Mouse (Mus musculus): ENCODE results near the gene Smg5. TPM values are rescaled to one million over a fixed set of nuclear protein-coding genes. Genes with fewer than 3 reads are reported as not detected.
A peak's percentile ranks its signal among the peaks of the same experiment; 100 is the strongest.

Gene Smg5
- total RNA-seq, 2 experiments from 2014 or later, result 78.3 to 79.5 TPM

GRCm38 (mm10) chr3:88410645-88411031 lies 74.6 kb downstream of the Smg5 start:
- Histone ChIP-seq H3K27ac (peak overlapping the region; percentile 95), H3K4me3 (peak overlapping the region; percentile 61)
- no peak for TF ChIP-seq CTCF (IDR thresholded peaks at IDR 0.05)
- no peak for DNase-seq (ENCODE audit: extremely low spot score in 1 of 2, low spot score in 2 of 2)
- intact Hi-C loops (cut with DNase I), result loop anchor here (1.0 to 2.0 kb wide), 2 partner anchors 14 to 26 kb away; partner anchors contain the start of gene Slc25a44

GRCm38 (mm10) chr3:88411681-88412080 lies 75.6 kb downstream of the Smg5 start:
- TF ChIP-seq CTCF (IDR thresholded peaks at IDR 0.05), result no peak
- no peak overlapping the region for H3K27ac ChIP-seq
- intact Hi-C loops (cut with DNase I), result loop anchor here (2.0 kb wide), 1 partner anchor 13 kb away; the partner anchor contains the start of gene Slc25a44
- H3K4me3 ChIP-seq, result no peak overlapping the region
- no peak for DNase-seq (ENCODE audit: extremely low spot score in 1 of 2, low spot score in 2 of 2)

Other genes with a start within 250 kb of the Smg5 start
- gene Mef2d, start 193.9 kb upstream of the Smg5 start, total RNA-seq (2021), result 100 to 1,000 TPM; 223 to 225 TPM
- not detected for gene Rhbg, start 81.6 kb upstream of the Smg5 start, total RNA-seq (2021)
- under 1 TPM in 1 of 2 experiments, not detected in 1; 0.59 TPM for gene Gm38392, start 49.0 kb upstream of the Smg5 start, total RNA-seq (2021)
- gene Tsacc, start 39.3 kb upstream of the Smg5 start, total RNA-seq (2021), result 1 to 10 TPM; 3.7 to 3.8 TPM
- gene Cct3, start 39.1 kb upstream of the Smg5 start, total RNA-seq (2021), result 100 to 1,000 TPM; 168 to 170 TPM
- 10 to 100 TPM; 77.5 to 91.1 TPM for gene Glmp, start 11.2 kb upstream of the Smg5 start, total RNA-seq (2021)
- gene Tmem79, start 112 bp upstream of the Smg5 start, total RNA-seq (2021), result 1 to 10 TPM; 1.2 to 1.4 TPM
- gene Paqr6, start 28.3 kb downstream of the Smg5 start, total RNA-seq (2021), result 1 to 10 TPM; 8.7 to 8.8 TPM
- under 1 TPM; 0.49 to 0.57 TPM for gene Bglap3, start 36.5 kb downstream of the Smg5 start, total RNA-seq (2021)
- gene Bglap2, start 42.4 kb downstream of the Smg5 start, total RNA-seq (2021), result 1 to 10 TPM in 1 of 2 experiments, not detected in 1; 1.1 TPM
- gene Bglap, start 48.2 kb downstream of the Smg5 start, total RNA-seq (2021), result 1 to 10 TPM; 1.4 to 1.6 TPM
- gene Pmf1, start 74.1 kb downstream of the Smg5 start, total RNA-seq (2021), result 1 to 10 TPM; 6.5 to 6.6 TPM
- gene Slc25a44, start 88.9 kb downstream of the Smg5 start, total RNA-seq (2021), result 10 to 100 TPM; 75.8 to 77.6 TPM
- gene Sema4a, start 124.9 kb downstream of the Smg5 start, total RNA-seq (2021), result 10 to 100 TPM; 68.7 to 71.2 TPM
- gene Lmna, start 173.7 kb downstream of the Smg5 start, total RNA-seq (2021), result 10 to 100 TPM; 59.3 to 61.7 TPM
- 1 to 10 TPM; 3.2 TPM for gene Mex3a, start 196.1 kb downstream of the Smg5 start, total RNA-seq (2021)
- gene Rab25, start 212.0 kb downstream of the Smg5 start, total RNA-seq (2021), result not detected
- 10 to 100 TPM; 98.3 to 99.1 TPM for gene Lamtor2, start 216.8 kb downstream of the Smg5 start, total RNA-seq (2021)
- 100 to 1,000 TPM; 137 to 148 TPM for gene Ubqln4, start 217.5 kb downstream of the Smg5 start, total RNA-seq (2021)
- 10 to 100 TPM; 90.2 to 90.3 TPM for gene Ssr2, start 239.6 kb downstream of the Smg5 start, total RNA-seq (2021)

Data from left cerebral cortex, adult 2 months (tissue).